Mouse (Mus musculus) stomach, adult 2 months (tissue): ENCODE data around the gene Lrmp. TPM values are rescaled to one million over a fixed set of nuclear protein-coding genes. Genes with fewer than 3 reads are reported as not detected.

ENCODE experiments used
- polyA plus RNA-seq: library from polyadenylated mRNA; depleted of rRNA; stranded (reverse); fragments of >200 nt; gene quantifications from 2 replicates; pipeline ENCODE4 v1.2.3, GENCODE M21; 2012; rRNA removed

Lrmp gene
- polyA plus RNA-seq = 7.5 and 9.1 TPM in 2 replicates

GRCm38 (mm10) chr6:145115476-145116097, at the start of gene Lrmp:
TSS of gene Lrmp (plus strand) at chr6:145115653.

GRCm38 (mm10) chr6:145075548-145076224, 39.8 kb upstream of the Lrmp start, which contains the start of gene Bcat1:
TSS of gene Bcat1 (minus strand) at chr6:145076184.

GRCm38 (mm10) chr6:145210816-145211338, 95.4 kb downstream of the Lrmp start, which contains the start of the genes Casc1 and Etfrf1:
TSS of gene Casc1 (minus strand) at chr6:145211005.
TSS of gene Etfrf1 (plus strand) at chr6:145211134.

Other genes with a start within 250 kb of the Lrmp start
- 0.09 and 0.39 TPM in 2 replicates for gene Bcat1, start 39.5 kb upstream of the Lrmp start, polyA plus RNA-seq
- 0.09 TPM in 1 of 2 replicates, not detected in the other for gene Casc1, start 95.4 kb downstream of the Lrmp start, polyA plus RNA-seq
- 0.66 and 1.9 TPM in 2 replicates for gene Etfrf1, start 95.5 kb downstream of the Lrmp start, polyA plus RNA-seq
- 4.9 and 6.2 TPM in 2 replicates for gene Kras, start 134.6 kb downstream of the Lrmp start, polyA plus RNA-seq